Mouse (Mus musculus): ENCODE measurements around the gene Rfx3.

Gene Rfx3

GRCm38 (mm10) chr19:27736571-27736970 lies 274.4 kb downstream of the Rfx3 start:
- DNase-seq (ENCODE audit: extremely low spot score, low spot score) = no peak

DNA sequence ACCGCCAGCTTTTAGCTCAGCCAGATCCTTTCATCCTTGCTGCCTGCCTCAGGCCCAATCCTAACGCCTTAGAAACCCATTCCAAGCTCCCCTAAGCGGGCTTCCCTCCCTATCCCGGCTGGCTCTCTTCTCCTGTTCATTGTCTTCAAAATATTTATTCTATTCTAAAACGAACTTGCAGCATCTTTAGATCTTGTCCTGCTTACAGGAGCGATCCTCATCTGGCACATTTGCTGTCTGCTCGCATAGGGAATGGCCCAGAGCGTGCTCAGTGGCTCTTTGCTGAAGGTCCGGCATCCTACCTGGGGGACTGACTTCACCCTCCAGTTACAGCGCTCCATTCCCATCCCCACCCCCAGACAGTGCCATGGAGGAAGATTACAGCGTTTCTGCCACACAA lies 292.0 kb downstream of the Rfx3 start:
- no peak for DNase-seq (ENCODE audit: extremely low spot score, low spot score)

- no peak for DNase-seq (ENCODE audit: extremely low spot score, low spot score)
Observed at GRCm38 (mm10) chr19:27716274-27716673, 294.7 kb downstream of the Rfx3 start.

Data from neural tube, embryonic 10.5 days (tissue).